Mouse (Mus musculus) liver, postnatal 0 days (tissue): ENCODE data around the gene Fads3. TPM values are rescaled to one million over a fixed set of nuclear protein-coding genes. Genes with fewer than 3 reads are reported as not detected.

Experiments
- ATAC-seq: fragments of 200-750 bp; cut with Nextera tagmentation; 2 replicates; pipeline ENCODE4 v1.8.0; 2017; ENCODE audit warnings: mild to moderate bottlenecking, moderate library complexity
- DNase-seq: peaks from one replicate; pipeline ENCODE4 v3.0.0-alpha.2; 2016
- H3K27ac ChIP-seq: fragments of 300-500 bp; sonication (generic); 2 replicates; pipeline ENCODE4 v1.5.1; 2014; ENCODE audit warnings: antibody characterized with exemption, moderate library complexity, mild to moderate bottlenecking, low read depth
- H3K27me3 ChIP-seq: fragments of 300-500 bp; sonication (generic); 2 replicates; pipeline ENCODE4 v1.6.1; 2014; ENCODE audit warnings: low read length, control low read depth, mixed read lengths; ENCODE audit not compliant: insufficient read depth
- H3K36me3 ChIP-seq: fragments of 300-500 bp; sonication (generic); replicated peaks from 2 replicates; pipeline ENCODE4 v1.6.1; 2014; ENCODE audit warnings: mild to moderate bottlenecking, control low read depth, low read length, moderate library complexity, mixed read lengths; ENCODE audit not compliant: insufficient read depth
- H3K4me1 ChIP-seq: fragments of 300-500 bp; sonication (generic); 2 replicates; pipeline ENCODE4 v1.6.1; 2014; ENCODE audit warnings: antibody characterized with exemption, mild to moderate bottlenecking, control low read depth; ENCODE audit not compliant: insufficient read depth
- H3K4me2 ChIP-seq: fragments of 300-500 bp; sonication (generic); 2 replicates; pipeline ENCODE4 v1.6.1; 2014; ENCODE audit warnings: low read depth, mild to moderate bottlenecking, low read length, moderate library complexity, mixed read lengths
- H3K4me3 ChIP-seq: fragments of 300-500 bp; sonication (generic); 2 replicates; pipeline ENCODE4 v1.5.1; 2014; ENCODE audit warnings: low read depth, low read length
- H3K9ac ChIP-seq: fragments of 300-500 bp; sonication (generic); replicated peaks from 2 replicates; pipeline ENCODE4 v1.6.1; 2014; ENCODE audit warnings: mild to moderate bottlenecking, moderate library complexity
- H3K9me3 ChIP-seq: fragments of 300-500 bp; sonication (generic); 2 replicates; pipeline ENCODE4 v1.6.1; 2016; ENCODE audit warnings: mild to moderate bottlenecking, control low read depth, low read length, mixed read lengths
- CTCF ChIP-seq: sonication (generic); IDR thresholded peaks from 2 replicates; pipeline ENCODE4 v1.5.1; 2016; ENCODE audit warnings: antibody characterized with exemption, low read depth
- EP300 ChIP-seq: IDR thresholded peaks from 2 replicates; pipeline ENCODE4 v1.6.1; 2016; ENCODE audit warnings: antibody characterized with exemption, low read depth, mild to moderate bottlenecking
- WGBS: fragments of 180-500 bp; shearing (Covaris S2); extraction: QIAGEN DNeasy Blood & Tissue Kit; methylation state at CpG from one replicate; pipeline ENCODE4 v1.1.7; 2014; ENCODE audit not compliant: insufficient replicate concordance; 5-methylcytosine and 5-hydroxymethylcytosine counted together
- polyA plus RNA-seq: library from polyadenylated mRNA; unstranded; fragments of >200 nt; fragmentation: Nextera tagmentation; extraction: Ambion mirVana; gene quantifications from 2 replicates; pipeline ENCODE4 v1.2.1, GENCODE M21; 2015

Gene Fads3
- polyA plus RNA-seq, 1 experiment from 2014 or later: 1.7 TPM

DNA sequence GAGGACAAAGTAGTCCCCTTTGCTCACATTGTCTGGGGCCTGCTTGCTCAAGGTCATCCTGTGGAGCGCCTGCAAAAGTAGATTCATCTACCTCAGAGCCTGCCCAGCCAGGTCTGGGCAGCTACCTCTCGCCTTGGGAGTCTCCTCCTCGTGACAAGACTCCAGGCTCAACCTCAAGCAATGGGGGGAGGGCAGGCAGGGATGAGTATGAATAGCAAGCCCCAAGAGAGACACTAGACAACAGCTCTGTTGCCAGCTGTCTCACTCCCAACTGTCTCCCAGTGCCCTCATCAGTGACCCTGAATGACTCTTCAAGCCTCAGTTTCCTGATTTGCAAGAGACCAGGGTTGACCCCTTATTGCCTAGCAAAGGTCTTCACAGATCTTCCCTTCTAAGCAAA is 28.0 kb upstream of the Fads3 start:
- Histone ChIP-seq H3K4me3 (0 out of 2 replicates have a peak overlapping the region, but pooled peaks have one; percentile 66), H3K9me3 (no peaks in the 10 kb centered on the region), H3K4me1 (peaks cover 29% of the 10 kb centered on the region), H3K27me3 (no peaks in the 10 kb centered on the region), H3K36me3 (0 out of 2 replicates have a peak, but pooled peaks cover 2% of the 10 kb centered on the region), H3K9ac (peak overlapping the region; percentile 71; the same call in 1 of the 2 replicates), H3K27ac (peak overlapping the region; percentile 82), H3K4me2 (peak overlapping the region; percentile 94)
- TF ChIP-seq EP300: no peak
- TF ChIP-seq CTCF: no peak
- peak; percentile 15 for DNase-seq
- WGBS: 63% methylated on average over 3 of the region's 3 CpGs
- ATAC-seq: no peak

DNA sequence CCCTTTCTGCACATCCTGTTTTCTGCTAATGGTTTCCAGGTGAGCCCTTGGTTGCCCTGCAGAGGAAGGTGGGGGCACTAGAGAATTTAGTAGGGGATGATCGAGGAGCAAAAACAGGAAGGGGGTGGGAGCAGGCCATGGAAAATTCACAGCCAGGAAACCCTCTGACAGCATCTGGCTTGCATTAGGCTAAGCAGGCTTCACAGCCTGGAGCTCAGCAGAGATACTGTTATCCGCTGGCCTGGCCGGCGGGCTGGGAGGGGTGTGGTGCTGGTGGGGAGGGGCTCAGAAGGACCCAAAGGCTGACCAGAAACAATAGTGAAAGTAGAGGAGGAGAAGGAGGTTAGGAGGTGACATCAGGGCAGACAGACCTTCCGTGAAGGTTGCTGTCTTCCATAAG is 27.5 kb upstream of the Fads3 start:
- Histone ChIP-seq H3K27me3 (no peaks in the 10 kb centered on the region), H3K4me2 (peak overlapping the region; percentile 94), H3K27ac (peak overlapping the region; percentile 82), H3K4me1 (peaks cover 35% of the 10 kb centered on the region), H3K4me3 (peak overlapping the region; percentile 66; the same call in 1 of the 2 replicates), H3K36me3 (0 out of 2 replicates have a peak, but pooled peaks cover 5% of the 10 kb centered on the region), H3K9ac (peak overlapping the region; percentile 71), H3K9me3 (no peaks in the 10 kb centered on the region)
- 33% methylated on average over 5 of the region's 5 CpGs for WGBS
- peak; percentile 49 for DNase-seq
- no peak for ATAC-seq
- TF ChIP-seq CTCF: no peak
- no peak for TF ChIP-seq EP300

DNA sequence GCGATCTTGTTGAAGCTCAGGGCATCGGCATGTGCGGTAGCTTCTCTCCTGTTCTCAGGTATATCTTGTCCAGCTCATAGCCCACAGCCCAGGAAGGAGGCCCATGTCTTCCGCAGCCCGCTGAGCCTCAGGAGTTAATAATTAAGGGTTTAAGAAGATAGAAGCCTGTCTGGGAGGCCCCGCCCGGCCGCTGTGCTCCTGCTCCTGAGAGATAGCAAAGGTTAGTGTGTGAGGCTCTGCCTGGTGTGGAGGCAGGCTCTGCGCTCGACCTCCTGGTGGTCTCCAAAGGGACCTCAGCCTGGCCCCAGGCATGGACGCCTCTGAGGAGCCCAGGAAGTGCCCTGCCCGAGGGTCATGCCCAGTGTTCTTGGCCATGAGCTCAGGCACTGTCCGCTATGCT is 26.5 kb upstream of the Fads3 start:
- TF ChIP-seq EP300 (peak; percentile 91), CTCF (peak; percentile 18; the same call in 1 of the 2 replicates)
- no peaks in the 10 kb centered on the region for H3K9me3 ChIP-seq
- WGBS: 36% methylated on average over 13 of the region's 13 CpGs
- no peaks in the 10 kb centered on the region for H3K27me3 ChIP-seq
- H3K4me1 ChIP-seq: peaks cover 44% of the 10 kb centered on the region
- H3K9ac ChIP-seq: peak overlapping the region; percentile 71
- H3K36me3 ChIP-seq: peaks cover 11% of the 10 kb centered on the region
- peak; percentile 84 for DNase-seq
- peak; percentile 77 for ATAC-seq
- peak overlapping the region; percentile 66 for H3K4me3 ChIP-seq
- H3K27ac ChIP-seq: peak overlapping the region; percentile 82
- peak overlapping the region; percentile 94 for H3K4me2 ChIP-seq

DNA sequence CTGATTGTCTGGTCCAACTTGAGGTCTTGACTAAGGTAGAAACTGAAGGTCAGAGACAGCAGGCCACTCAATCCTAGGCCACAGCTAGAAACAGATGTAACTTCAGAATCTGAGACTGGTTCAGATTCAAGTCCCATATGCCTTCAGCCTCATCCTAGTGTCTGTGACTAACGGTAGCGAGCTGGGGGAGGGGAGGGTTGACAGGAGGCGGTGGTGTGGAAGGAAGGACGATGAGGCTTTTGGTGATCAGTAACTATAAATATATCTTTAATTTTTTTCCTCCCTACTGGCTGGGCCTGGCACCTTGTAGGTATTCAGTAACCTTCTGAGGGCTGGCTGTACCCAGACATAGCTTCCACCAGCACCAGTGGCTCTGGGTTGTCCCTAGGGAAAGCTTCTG is 25.9 kb upstream of the Fads3 start:
- TF ChIP-seq CTCF (no peak), EP300 (no peak)
- H3K27ac ChIP-seq: peak overlapping the region; percentile 82
- peak overlapping the region; percentile 71 for H3K9ac ChIP-seq
- H3K4me3 ChIP-seq: peak overlapping the region; percentile 66
- 56% methylated on average over 4 of the region's 4 CpGs for WGBS
- H3K4me1 ChIP-seq: peaks cover 44% of the 10 kb centered on the region
- no peaks in the 10 kb centered on the region for H3K27me3 ChIP-seq
- H3K36me3 ChIP-seq: peaks cover 14% of the 10 kb centered on the region
- ATAC-seq (no peak), DNase-seq (peak; percentile 44)
- peak overlapping the region; percentile 94 for H3K4me2 ChIP-seq
- H3K9me3 ChIP-seq: no peaks in the 10 kb centered on the region

DNA sequence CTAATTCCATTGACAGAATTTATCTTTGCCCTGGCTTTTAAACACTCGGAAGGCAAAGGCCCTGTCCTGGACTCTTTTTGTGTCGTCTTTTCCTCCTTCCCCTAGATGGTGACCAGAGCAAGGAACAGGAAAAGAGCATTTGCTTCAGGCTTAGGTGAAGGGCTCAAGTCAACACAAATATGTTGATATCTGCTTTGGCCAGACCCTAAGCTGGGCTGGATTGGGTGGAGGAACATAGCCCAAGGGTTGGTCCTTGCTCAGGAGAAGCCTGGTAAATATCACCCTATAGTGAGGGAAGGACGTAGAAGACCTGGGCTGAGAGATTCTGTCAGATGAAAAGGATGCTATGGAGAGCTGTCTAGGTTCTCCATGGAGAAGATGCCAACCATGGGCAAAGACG is 25.2 kb upstream of the Fads3 start:
- no peak for TF ChIP-seq CTCF
- TF ChIP-seq EP300: peak; percentile 41
- DNase-seq (peak; percentile 18), ATAC-seq (peak; percentile 18)
- Histone ChIP-seq H3K27me3 (no peaks in the 10 kb centered on the region), H3K4me3 (peak overlapping the region; percentile 66), H3K4me1 (peaks cover 47% of the 10 kb centered on the region), H3K9me3 (no peaks in the 10 kb centered on the region), H3K4me2 (peak overlapping the region; percentile 94), H3K36me3 (peaks cover 14% of the 10 kb centered on the region), H3K27ac (peak overlapping the region; percentile 82), H3K9ac (peak overlapping the region; percentile 71)
- WGBS: 70% methylated on average over 4 of the region's 4 CpGs

DNA sequence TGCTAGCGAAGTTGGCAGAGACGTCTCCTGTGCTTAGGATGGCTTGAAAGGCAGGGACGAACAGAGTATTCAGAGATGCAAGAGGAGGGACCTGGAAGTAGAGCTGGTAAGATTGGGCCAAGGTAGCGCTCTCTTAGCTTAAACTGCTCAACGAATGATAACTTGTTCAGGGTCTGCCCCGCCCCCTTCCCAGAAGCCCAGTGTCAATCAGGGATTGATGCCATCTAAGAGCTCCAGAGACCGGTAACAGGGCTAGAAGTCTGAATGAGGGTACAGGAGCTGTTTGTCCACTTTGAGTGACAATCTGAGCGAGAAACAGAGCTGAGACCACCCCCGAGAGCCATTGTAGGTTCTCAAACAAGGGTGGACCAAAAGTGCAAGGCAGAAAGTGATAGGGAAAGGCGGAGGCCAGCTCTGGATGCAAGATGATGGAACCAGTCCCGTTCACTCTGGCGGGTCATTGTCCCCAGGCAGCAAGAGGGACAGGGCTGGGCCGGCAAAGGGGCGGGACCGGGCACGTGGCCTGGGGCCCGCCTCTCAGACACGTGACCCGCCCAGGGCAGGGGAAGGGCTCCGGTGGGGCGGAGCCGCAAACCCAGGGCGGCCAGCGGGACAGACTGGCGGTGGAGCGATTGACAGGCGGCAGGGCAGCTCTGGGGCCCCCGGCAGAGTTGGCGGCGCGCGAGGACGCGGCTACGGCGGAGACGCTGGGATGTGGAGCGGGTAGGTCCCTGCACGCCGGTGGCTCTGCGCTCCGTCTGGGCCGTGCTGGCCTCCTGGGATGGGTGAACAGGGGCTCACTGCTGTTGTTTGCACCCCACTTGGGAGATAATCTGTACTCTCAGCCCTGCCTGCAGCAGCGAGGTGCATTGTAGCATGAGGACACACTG is 23.5 kb upstream of the Fads3 start:
- H3K4me2 ChIP-seq: peak overlapping the region; percentile 94
- peaks cover 56% of the 10 kb centered on the region for H3K4me1 ChIP-seq
- H3K9me3 ChIP-seq: no peaks in the 10 kb centered on the region
- TF ChIP-seq EP300: no peak
- TF ChIP-seq CTCF: peak; percentile 9; the same call in 1 of the 2 replicates
- H3K36me3 ChIP-seq: peaks cover 14% of the 10 kb centered on the region
- ATAC-seq (peak; percentile 85), DNase-seq (peak; percentile 96)
- peak overlapping the region; percentile 82 for H3K27ac ChIP-seq
- peak overlapping the region; percentile 71 for H3K9ac ChIP-seq
- no peaks in the 10 kb centered on the region for H3K27me3 ChIP-seq
- peak overlapping the region; percentile 66 for H3K4me3 ChIP-seq
- WGBS: 9% methylated on average over 42 of the region's 44 CpGs
